Mouse (Mus musculus) 416B (cell line): Measurements from ENCODE around the gene Dido1.

Source experiments
- DNase-seq: peaks from one replicate; pipeline ENCODE4 v3.0.0; 2011; ENCODE audit warnings: low read depth

Gene Dido1

GRCm38 (mm10) chr2:180709923-180710272 is at the start of gene Dido1, which contains the start of gene Gid8:
TSS of gene Dido1 (minus strand) at chr2:180709999.
TSS of gene Gid8 (plus strand) at chr2:180710117.
- peak; percentile 99 for DNase-seq

GRCm38 (mm10) chr2:180758513-180759263 is 48.9 kb upstream of the Dido1 start:
- no peak for DNase-seq

- DNase-seq, result no peak
These were observed 47.0 kb upstream of the Dido1 start for GRCm38 (mm10) chr2:180756786-180757185.

- DNase-seq, result peak; percentile 43
These were observed 46.1 kb upstream of the Dido1 start for GRCm38 (mm10) chr2:180755896-180756295.

DNA sequence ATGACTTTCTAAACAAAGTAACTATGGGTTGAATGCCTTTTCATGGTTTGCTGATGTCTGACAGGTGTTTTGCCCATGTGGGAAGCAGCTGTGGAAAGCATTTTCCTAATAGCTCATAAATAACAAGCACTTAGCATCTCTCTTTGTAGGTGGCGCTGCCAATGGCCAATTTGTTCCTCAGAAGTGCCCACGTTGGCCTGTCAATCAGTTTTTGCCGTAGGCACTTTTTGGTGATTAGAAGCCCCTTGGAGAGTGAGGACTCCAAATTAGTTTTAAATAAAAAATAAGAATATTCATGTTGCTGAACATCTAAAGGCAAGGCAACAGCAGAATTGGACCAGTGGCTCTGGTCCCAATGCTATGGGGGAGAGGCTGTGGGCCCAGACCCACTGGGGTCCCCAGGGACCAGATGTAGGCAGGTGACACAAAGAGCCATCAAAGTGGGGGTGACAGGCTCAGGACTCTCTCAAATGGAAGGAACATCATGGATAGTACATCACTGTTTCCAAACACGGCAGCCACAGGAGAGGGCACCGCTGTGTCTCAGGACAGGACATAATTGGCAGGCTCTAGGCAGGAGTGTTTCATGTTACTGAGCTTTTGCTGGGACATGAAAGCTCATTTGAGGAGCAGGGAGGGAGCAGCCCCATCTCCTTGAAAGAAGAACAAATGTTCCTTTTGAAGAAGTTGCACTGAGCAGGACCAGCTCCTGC is 45.3 kb upstream of the Dido1 start:
- no peak for DNase-seq

GRCm38 (mm10) chr2:180748904-180749303 is 39.1 kb upstream of the Dido1 start:
- DNase-seq, result no peak

- DNase-seq, result no peak
These were observed 36.9 kb upstream of the Dido1 start for GRCm38 (mm10) chr2:180746569-180747192.

- peak; percentile 91 for DNase-seq
These were observed 35.6 kb upstream of the Dido1 start for GRCm38 (mm10) chr2:180745248-180745927.

- no peak for DNase-seq
These were observed 33.5 kb upstream of the Dido1 start for GRCm38 (mm10) chr2:180743321-180743720.

- DNase-seq, result no peak
These were observed 33.0 kb upstream of the Dido1 start for GRCm38 (mm10) chr2:180742820-180743219.

- DNase-seq, result peak; percentile 86
These were observed 31.6 kb upstream of the Dido1 start for GRCm38 (mm10) chr2:180741421-180741820.

GRCm38 (mm10) chr2:180740349-180740748 is 30.6 kb upstream of the Dido1 start:
- peak; percentile 60 for DNase-seq

GRCm38 (mm10) chr2:180737984-180738383 is 28.2 kb upstream of the Dido1 start:
- no peak for DNase-seq

GRCm38 (mm10) chr2:180735232-180735631 is 25.4 kb upstream of the Dido1 start:
- DNase-seq, result no peak

DNA sequence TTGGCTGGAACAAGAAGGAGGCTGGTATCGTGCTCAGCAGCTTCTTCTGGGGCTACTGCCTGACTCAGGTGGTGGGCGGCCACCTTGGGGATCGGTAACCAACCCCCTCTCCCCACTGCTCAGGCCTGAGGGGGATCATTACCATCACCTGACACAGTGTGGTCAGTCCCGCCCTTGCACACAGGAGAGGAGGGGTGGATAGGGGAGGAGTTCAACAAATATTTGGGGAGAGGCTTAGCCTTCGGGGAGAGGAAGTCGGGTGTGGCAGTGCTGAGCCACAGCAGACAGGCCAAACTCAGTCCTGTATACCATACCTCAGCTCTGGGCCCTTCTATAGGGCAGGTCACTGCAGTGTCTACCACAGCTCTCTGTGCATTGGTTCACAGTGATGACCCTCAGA is 22.2 kb upstream of the Dido1 start:
- peak; percentile 51 for DNase-seq

DNA sequence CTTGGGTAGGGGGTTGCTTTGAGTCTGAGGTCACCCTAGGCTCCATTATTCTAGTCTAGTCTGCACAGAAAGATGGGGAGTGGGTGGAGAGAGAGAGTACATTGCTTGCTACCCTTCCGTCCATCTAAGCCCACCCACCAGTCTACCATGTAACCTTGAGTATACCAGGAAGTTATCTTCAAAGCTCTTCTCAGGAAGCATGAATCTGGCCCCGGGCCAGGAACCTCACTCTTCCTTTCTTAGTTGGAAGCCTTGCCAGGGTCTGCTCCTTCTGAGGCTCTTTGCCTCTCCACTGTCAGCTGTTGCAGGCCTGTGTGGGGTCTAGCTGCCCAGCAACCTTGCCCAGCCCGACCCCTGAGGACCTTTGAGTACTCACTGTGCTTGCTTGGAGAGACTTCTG is 21.2 kb upstream of the Dido1 start:
- peak; percentile 71 for DNase-seq

DNA sequence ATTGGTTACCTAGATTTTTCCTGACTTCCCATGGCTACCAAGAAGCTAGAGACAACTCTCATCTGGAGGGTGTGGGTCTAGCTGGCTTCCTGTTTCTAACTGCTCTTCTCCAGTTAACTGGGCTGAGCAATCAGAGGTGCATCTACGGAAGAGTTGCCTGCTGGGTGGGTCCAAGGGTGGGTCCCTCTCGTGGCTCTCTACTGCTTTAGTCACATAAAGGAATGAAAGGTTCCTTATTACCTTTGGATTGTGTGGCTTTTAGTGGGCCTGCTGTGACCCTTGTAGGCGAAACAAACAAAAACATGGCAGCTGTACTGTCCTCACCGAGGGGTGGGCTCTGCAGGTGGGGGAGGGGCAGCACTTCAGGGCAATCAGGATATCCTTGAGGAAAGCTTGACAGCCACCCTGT is 17.8 kb upstream of the Dido1 start:
- no peak for DNase-seq

GRCm38 (mm10) chr2:180726658-180727442 is 17.1 kb upstream of the Dido1 start:
- peak; percentile 85 for DNase-seq

- no peak for DNase-seq
These were observed 16.2 kb upstream of the Dido1 start for GRCm38 (mm10) chr2:180725856-180726629.

DNA sequence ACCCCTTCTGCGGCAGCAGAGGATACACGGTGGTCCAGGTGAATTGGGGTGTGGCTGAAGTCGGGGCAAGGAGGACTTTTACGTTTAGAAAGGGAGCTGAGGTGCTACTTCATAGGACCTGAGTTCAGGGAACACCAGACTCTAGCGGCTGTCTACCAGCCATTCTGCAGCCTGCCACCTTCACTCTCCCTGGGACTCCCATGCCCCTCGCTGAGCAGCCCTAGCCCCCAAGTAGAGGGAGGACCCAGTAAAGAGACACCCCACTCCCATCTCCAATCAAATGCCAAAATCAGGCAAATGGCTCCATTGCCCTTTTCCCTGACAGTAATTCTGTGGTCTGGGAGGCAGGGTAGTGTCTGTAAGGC is 15.6 kb upstream of the Dido1 start:
- no peak for DNase-seq
